In the genomic region with DNA sequence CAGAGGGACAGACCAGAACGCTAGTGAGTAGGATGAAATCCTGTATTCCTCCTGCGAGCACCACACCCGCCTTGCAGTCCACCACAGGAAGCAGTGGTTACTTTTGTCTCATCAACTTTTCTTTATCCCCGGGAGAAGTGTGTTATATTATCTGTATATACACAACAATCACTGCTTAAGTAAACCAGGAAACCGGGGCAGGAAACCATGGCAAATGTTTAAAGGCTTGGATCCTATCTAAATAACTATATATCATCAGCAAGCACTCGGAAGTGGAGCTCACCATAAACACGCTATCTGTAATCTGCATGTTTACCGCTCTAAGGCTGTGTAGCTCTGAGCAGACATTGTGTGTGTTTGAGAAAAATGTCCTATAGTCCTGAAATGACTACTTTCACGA, we compare ENCODE assay signal across 16 mouse cellular contexts. TPM values are rescaled to one million over a fixed set of nuclear protein-coding genes. Genes with fewer than 3 reads are reported as not detected.
"Had no signal": no experiment of that assay in that cellular context is flagged by ENCODE, and none has a peak within 500 bp of the region (broad histone marks: within the 10 kb centered on the region; RNA-seq: fewer than 3 reads in every experiment).

No protein-coding gene starts in this region.

- H3K9me3 ChIP-seq: limb, embryonic 13.5 days; midbrain, embryonic 12.5 days; neural tube, embryonic 13.5 days had no signal

- H3K27ac ChIP-seq: hindbrain, postnatal 0 days; kidney, postnatal 0 days; layer of hippocampus, adult 2 months; limb, embryonic 13.5 days; liver, embryonic 14.5 days; macrophage; midbrain, embryonic 12.5 days; neural tube, embryonic 13.5 days; stomach, postnatal 0 days had no signal

- H3K27me3 ChIP-seq: midbrain, embryonic 12.5 days; neural tube, embryonic 13.5 days had no signal

- H3K9ac ChIP-seq: limb, embryonic 13.5 days; liver, embryonic 14.5 days; midbrain, embryonic 12.5 days; neural tube, embryonic 13.5 days had no signal

- H3K4me2 ChIP-seq: limb, embryonic 13.5 days; midbrain, embryonic 12.5 days; neural tube, embryonic 13.5 days had no signal

- H3K4me1 ChIP-seq: limb, embryonic 13.5 days; megakaryocyte, embryonic 14.5 days; midbrain, embryonic 12.5 days; neural tube, embryonic 13.5 days had no signal

- ATAC-seq: hindbrain, postnatal 0 days; midbrain, embryonic 16.5 days had no signal

- DNase-seq: kidney, adult 11 months; kidney, adult 9 months; kidney, postnatal 4 days; retina, postnatal 1 day; thymus, postnatal 14 days had no signal

- H3K36me3 ChIP-seq: limb, embryonic 13.5 days; midbrain, embryonic 12.5 days; neural tube, embryonic 13.5 days had no signal

- H3K4me3 ChIP-seq: layer of hippocampus, adult 2 months; limb, embryonic 13.5 days; megakaryocyte, embryonic 14.5 days; midbrain, embryonic 12.5 days; neural tube, embryonic 13.5 days had no signal

RNA-seq across cellular contexts. Expression of a gene that starts 13.1 kb away (rescaled TPM):
- polyA plus RNA-seq: macrophage had no signal
